Mouse (Mus musculus) stomach, embryonic 16.5 days (tissue): ENCODE results near the gene Trpv4. TPM values are rescaled to one million over a fixed set of nuclear protein-coding genes. Genes with fewer than 3 reads are reported as not detected.

Experiments
- ATAC-seq: fragments of 200-750 bp; cut with Nextera tagmentation; 2 replicates; pipeline ENCODE4 v1.8.0; 2017; ENCODE audit warnings: moderate number of reproducible peaks, moderate TSS enrichment; ENCODE audit not compliant: insufficient read depth, low FRiP score
- H3K27ac ChIP-seq: fragments of 300-500 bp; sonication (generic); 2 replicates; pipeline ENCODE4 v1.5.1; 2014; ENCODE audit warnings: low read length
- H3K27me3 ChIP-seq: fragments of 300-500 bp; sonication (generic); 2 replicates; pipeline ENCODE4 v1.6.1; 2014; ENCODE audit warnings: low read length, control low read depth, mixed read lengths; ENCODE audit not compliant: control insufficient read depth, insufficient read depth
- H3K36me3 ChIP-seq: fragments of 300-500 bp; sonication (generic); 2 replicates; pipeline ENCODE4 v1.6.1; 2014; ENCODE audit warnings: low read length; ENCODE audit not compliant: control insufficient read depth, insufficient read depth
- H3K4me1 ChIP-seq: fragments of 300-500 bp; sonication (generic); 2 replicates; pipeline ENCODE4 v1.6.1; 2014; ENCODE audit warnings: low read length, control low read depth, mixed read lengths; ENCODE audit not compliant: control insufficient read depth, insufficient read depth
- H3K4me2 ChIP-seq: fragments of 300-500 bp; sonication (generic); 2 replicates; pipeline ENCODE4 v1.6.1; 2014; ENCODE audit warnings: low read depth, low read length, mixed read lengths
- H3K4me3 ChIP-seq: fragments of 300-500 bp; sonication (generic); replicated peaks from 2 replicates; pipeline ENCODE4 v1.5.1; 2014; ENCODE audit warnings: mild to moderate bottlenecking, low read length
- H3K9ac ChIP-seq: fragments of 300-500 bp; sonication (generic); 2 replicates; pipeline ENCODE4 v1.6.1; 2014; ENCODE audit warnings: low read length
- H3K9me3 ChIP-seq: fragments of 300-500 bp; sonication (generic); replicated peaks from 2 replicates; pipeline ENCODE4 v1.6.1; 2016; ENCODE audit warnings: low read length, control low read depth; ENCODE audit not compliant: control insufficient read depth
- WGBS: fragments of 180-500 bp; shearing (Covaris S2); extraction: QIAGEN DNeasy Blood & Tissue Kit; methylation state at CpG from one replicate; pipeline ENCODE4 v1.1.7; 2014; 5-methylcytosine and 5-hydroxymethylcytosine counted together
- polyA plus RNA-seq: library from polyadenylated mRNA; unstranded; fragments of >200 nt; fragmentation: Nextera tagmentation; extraction: Ambion mirVana; gene quantifications from 2 replicates; pipeline ENCODE4 v1.2.1, GENCODE M21; 2015

Gene Trpv4
- polyA plus RNA-seq, 1 experiment from 2014 or later = 2.8 TPM

DNA sequence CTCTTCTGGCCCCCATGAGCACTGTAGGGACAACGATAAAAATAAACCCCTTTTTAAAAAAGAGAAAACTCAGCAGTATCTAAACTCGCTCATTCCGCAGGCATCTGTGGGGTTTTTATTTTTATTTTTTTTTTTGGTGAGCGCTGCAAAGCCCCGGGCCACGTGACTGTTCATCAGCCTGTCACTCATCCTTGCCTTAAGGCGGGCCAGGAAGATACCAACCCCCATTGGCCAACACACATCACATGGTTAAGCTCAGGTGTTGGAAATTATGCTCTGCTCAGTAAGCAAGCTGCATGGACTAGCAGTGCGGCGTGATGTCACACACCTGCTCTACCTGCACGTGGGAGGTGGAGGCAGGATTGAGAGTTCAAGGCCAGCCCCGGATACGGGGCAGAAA is 40.4 kb downstream of the Trpv4 start:
- Histone ChIP-seq H3K4me2 (no peak overlapping the region), H3K27ac (no peak overlapping the region), H3K4me1 (no peaks in the 10 kb centered on the region), H3K27me3 (no peaks in the 10 kb centered on the region), H3K9ac (no peak overlapping the region), H3K36me3 (no peaks in the 10 kb centered on the region), H3K9me3 (no peaks in the 10 kb centered on the region), H3K4me3 (no peak overlapping the region)
- no peak for ATAC-seq
- 69% methylated on average over 12 of the region's 12 CpGs for WGBS

DNA sequence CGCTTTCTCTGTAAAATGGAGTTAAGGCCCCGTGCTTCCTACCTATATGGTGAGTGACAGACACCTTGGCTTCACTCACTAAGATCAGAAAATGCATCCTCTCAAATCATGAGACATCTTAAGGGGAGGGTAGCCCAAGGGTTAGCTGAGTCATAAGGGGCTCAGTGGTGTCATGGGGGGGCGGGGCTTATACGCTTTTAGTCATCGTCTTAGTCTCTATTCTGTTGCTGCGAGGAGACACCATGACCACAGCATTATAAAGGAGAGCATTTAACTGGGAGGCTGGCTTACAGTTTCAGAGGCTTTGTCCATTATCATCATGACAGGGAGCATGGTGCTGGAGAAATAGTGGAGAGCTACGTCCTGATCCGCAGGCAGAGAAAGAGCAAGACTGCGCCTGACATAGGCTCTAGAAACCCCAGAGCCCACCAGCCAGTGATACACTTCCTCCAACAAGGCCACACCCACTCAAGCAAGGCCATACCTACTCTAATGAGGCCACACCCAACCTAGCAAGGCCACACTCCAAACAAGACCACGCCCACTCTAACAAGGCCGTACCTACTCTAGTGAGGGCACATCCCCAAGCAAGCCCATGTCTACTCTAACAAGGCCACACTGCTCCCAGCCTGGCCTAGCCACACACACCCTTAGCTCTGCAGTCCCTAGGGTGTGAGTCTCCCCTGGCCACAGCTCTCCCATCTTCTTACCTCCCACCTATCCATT is 41.7 kb downstream of the Trpv4 start:
- peaks cover 5% of the 10 kb centered on the region; the same call in 1 of the 2 replicates for H3K4me1 ChIP-seq
- H3K4me2 ChIP-seq = no peak overlapping the region
- no peak overlapping the region for H3K4me3 ChIP-seq
- WGBS = 77% methylated on average over 11 of the region's 11 CpGs
- ATAC-seq = peak; percentile 23; the same call in 1 of the 2 replicates
- H3K27ac ChIP-seq = no peak overlapping the region
- H3K27me3 ChIP-seq = no peaks in the 10 kb centered on the region
- no peak overlapping the region for H3K9ac ChIP-seq
- H3K36me3 ChIP-seq = no peaks in the 10 kb centered on the region
- H3K9me3 ChIP-seq = no peaks in the 10 kb centered on the region

DNA sequence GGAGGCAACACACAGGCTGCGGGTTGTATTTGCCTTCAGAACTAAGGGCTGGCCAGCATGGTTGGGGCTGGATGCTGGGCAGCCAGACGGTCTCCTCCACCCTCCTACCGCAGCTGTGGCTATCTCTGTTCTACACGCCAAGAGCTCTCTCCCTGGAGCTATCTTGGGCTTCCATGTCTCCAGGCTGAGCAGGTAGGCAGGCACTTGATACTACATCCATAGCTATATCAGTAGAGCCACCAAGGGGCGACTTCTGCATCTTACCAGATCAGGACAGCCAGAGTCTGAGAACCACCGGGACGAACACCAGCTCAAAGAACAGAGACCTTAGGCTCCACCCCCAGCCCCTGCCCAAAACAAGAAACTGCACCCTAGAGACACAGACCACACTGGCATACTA is 43.4 kb downstream of the Trpv4 start:
- no peaks in the 10 kb centered on the region for H3K27me3 ChIP-seq
- no peak overlapping the region for H3K4me3 ChIP-seq
- no peak overlapping the region for H3K9ac ChIP-seq
- H3K27ac ChIP-seq = no peak overlapping the region
- peaks cover 5% of the 10 kb centered on the region; the same call in 1 of the 2 replicates for H3K4me1 ChIP-seq
- H3K4me2 ChIP-seq = no peak overlapping the region
- H3K9me3 ChIP-seq = no peaks in the 10 kb centered on the region
- no peak for ATAC-seq
- no peaks in the 10 kb centered on the region for H3K36me3 ChIP-seq
- WGBS = 58% methylated on average over 7 of the region's 7 CpGs

GRCm38 (mm10) chr5:114611968-114612608 is 46.1 kb downstream of the Trpv4 start:
- Histone ChIP-seq H3K27me3 (no peaks in the 10 kb centered on the region), H3K27ac (no peak overlapping the region), H3K4me3 (no peak overlapping the region), H3K9me3 (no peaks in the 10 kb centered on the region), H3K9ac (no peak overlapping the region), H3K4me1 (peaks cover 16% of the 10 kb centered on the region), H3K4me2 (no peak overlapping the region), H3K36me3 (no peaks in the 10 kb centered on the region)
- ATAC-seq = no peak
- WGBS = 64% methylated on average over 25 of the region's 25 CpGs

- no peak overlapping the region for H3K27ac ChIP-seq
- no peak overlapping the region for H3K4me3 ChIP-seq
- peaks cover 16% of the 10 kb centered on the region for H3K4me1 ChIP-seq
- WGBS = 83% methylated on average over 10 of the region's 10 CpGs
- no peaks in the 10 kb centered on the region for H3K27me3 ChIP-seq
- no peak overlapping the region for H3K4me2 ChIP-seq
- ATAC-seq = no peak; the same call in 1 of the 2 replicates
- H3K9ac ChIP-seq = no peak overlapping the region
- no peaks in the 10 kb centered on the region for H3K9me3 ChIP-seq
- H3K36me3 ChIP-seq = no peaks in the 10 kb centered on the region
Measured at GRCm38 (mm10) chr5:114611256-114611655, 47.0 kb downstream of the Trpv4 start.

- WGBS = 4% methylated on average over 12 of the region's 12 CpGs
- no peaks in the 10 kb centered on the region for H3K27me3 ChIP-seq
- H3K4me3 ChIP-seq = no peak overlapping the region
- no peak overlapping the region for H3K27ac ChIP-seq
- H3K4me2 ChIP-seq = no peak overlapping the region
- H3K4me1 ChIP-seq = peaks cover 16% of the 10 kb centered on the region
- H3K9me3 ChIP-seq = no peaks in the 10 kb centered on the region
- no peak overlapping the region for H3K9ac ChIP-seq
- no peak for ATAC-seq
- H3K36me3 ChIP-seq = no peaks in the 10 kb centered on the region
Measured at GRCm38 (mm10) chr5:114608516-114608915, 49.7 kb downstream of the Trpv4 start.

DNA sequence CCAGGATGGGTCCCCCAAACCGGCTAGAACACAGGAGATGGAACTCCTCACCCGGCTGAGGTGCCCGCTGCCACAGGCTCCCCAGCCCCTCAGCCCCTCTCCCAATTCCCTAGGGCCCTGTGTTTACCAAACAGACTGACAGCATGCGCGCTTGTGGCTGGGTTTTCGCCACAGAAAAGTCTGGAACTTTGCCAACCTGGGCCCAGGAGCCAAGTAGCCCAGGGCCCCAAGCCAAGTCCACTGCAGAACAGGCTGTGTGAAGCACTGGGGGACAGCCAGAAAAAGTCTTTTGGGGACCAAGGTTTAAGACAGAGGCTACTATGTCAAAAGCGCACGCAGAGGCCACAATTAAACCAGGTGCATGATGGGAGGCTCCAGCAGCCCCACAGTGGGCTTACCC is 50.6 kb downstream of the Trpv4 start:
- ATAC-seq = no peak
- H3K27ac ChIP-seq = no peak overlapping the region
- H3K4me3 ChIP-seq = no peak overlapping the region
- peaks cover 16% of the 10 kb centered on the region for H3K4me1 ChIP-seq
- no peaks in the 10 kb centered on the region for H3K27me3 ChIP-seq
- H3K4me2 ChIP-seq = no peak overlapping the region
- H3K9ac ChIP-seq = peak overlapping the region; percentile 20; the same call in 1 of the 2 replicates
- 51% methylated on average over 8 of the region's 8 CpGs for whole genome bisulfite sequencing
- H3K36me3 ChIP-seq = no peaks in the 10 kb centered on the region
- H3K9me3 ChIP-seq = no peaks in the 10 kb centered on the region

DNA sequence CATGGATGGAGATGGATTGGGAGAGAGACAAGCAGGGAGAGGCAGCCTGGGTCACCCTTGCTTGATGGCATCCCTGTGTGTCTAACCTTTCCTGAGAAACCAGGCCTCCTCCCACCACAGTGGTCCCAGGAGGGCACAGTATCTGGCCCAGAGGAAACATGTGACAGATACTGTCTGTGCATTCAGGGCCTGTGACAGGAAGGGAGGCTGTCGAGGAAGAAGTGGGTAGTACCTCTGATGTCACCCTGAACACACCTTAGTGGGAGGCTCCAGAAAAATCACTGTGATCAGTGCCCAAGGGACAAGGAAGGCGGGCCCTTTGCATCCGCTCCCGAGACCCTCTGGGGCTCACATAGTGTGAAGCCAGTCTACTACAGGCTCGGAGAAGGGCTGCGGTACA is 52.2 kb downstream of the Trpv4 start:
- Histone ChIP-seq H3K36me3 (no peaks in the 10 kb centered on the region), H3K9me3 (no peaks in the 10 kb centered on the region), H3K4me1 (peaks cover 18% of the 10 kb centered on the region), H3K9ac (no peak overlapping the region), H3K4me3 (no peak overlapping the region), H3K27ac (no peak overlapping the region), H3K4me2 (no peak overlapping the region), H3K27me3 (no peaks in the 10 kb centered on the region)
- no peak for ATAC-seq
- 87% methylated on average over 6 of the region's 6 CpGs for WGBS

- no peaks in the 10 kb centered on the region for H3K27me3 ChIP-seq
- H3K4me2 ChIP-seq = no peak overlapping the region
- 36% methylated on average over 11 of the region's 11 CpGs for WGBS
- H3K9me3 ChIP-seq = no peaks in the 10 kb centered on the region
- no peak overlapping the region for H3K4me3 ChIP-seq
- H3K4me1 ChIP-seq = peaks cover 18% of the 10 kb centered on the region
- no peaks in the 10 kb centered on the region for H3K36me3 ChIP-seq
- H3K9ac ChIP-seq = no peak overlapping the region
- H3K27ac ChIP-seq = no peak overlapping the region
- ATAC-seq = peak; percentile 27; the same call in 1 of the 2 replicates
Measured at GRCm38 (mm10) chr5:114604781-114605290, 53.4 kb downstream of the Trpv4 start.
